Comparison of ENCODE assay signal across 27 mouse cellular contexts in genomic region chr11:57174165-57174564, GRCm38 (mm10).
A peak's percentile ranks its signal among the peaks of the same experiment; 100 is the strongest.
DNase-seq lines count a peak whose midpoint lies in the region; ATAC-seq and TF ChIP-seq lines count a peak whose summit lies in the region.
"Had no signal": no experiment of that assay in that cellular context is flagged by ENCODE, and none has a peak within 500 bp of the region (broad histone marks: within the 10 kb centered on the region; RNA-seq: fewer than 3 reads in every experiment).

No protein-coding gene starts in this region.

- 0 out of 2 replicates have a peak, but pooled peaks have one; percentile 42 for ATAC-seq in hindbrain, embryonic 16.5 days
- ATAC-seq in hindbrain, embryonic 11.5 days (ENCODE audit: low FRiP score), result no peak
- ATAC-seq in midbrain, embryonic 16.5 days, result peak; percentile 39
- no peak for ATAC-seq in midbrain, postnatal 0 days (ENCODE audit: low FRiP score)
- ATAC-seq: activated CD4-positive, CD25-positive, alpha-beta regulatory T cell, adult 4 months; forebrain, embryonic 13.5 days had no signal

- DNase-seq in adrenal gland, adult 2 months, result peak; percentile 3
- no peak for DNase-seq in adrenal gland, postnatal 25 days
- DNase-seq in hindbrain, embryonic 11.5 days (ENCODE audit: low spot score), result no peak
- DNase-seq in midbrain, postnatal 0 days (ENCODE audit: low spot score), result no peak
- peak; percentile 52 for DNase-seq in retina, postnatal 1 day
- no peak for DNase-seq in urinary bladder, postnatal 4 days (ENCODE audit: low spot score in 2 of 2)
- DNase-seq: cerebellum, adult 8-10 months; cerebellum, postnatal 36 days; gastrocnemius, postnatal 10 days; heart, postnatal 36 days; kidney, adult 18-20 months; kidney, postnatal 4 days; layer of hippocampus, adult 9-11 months; midbrain, embryonic 14.5 days; thymus, adult 2 months; thymus, postnatal 36 days had no signal

- no peak overlapping the region for H3K27ac ChIP-seq in hindbrain, embryonic 16.5 days (ENCODE audit: low read depth, low read length)
- no peak overlapping the region for H3K27ac ChIP-seq in hindbrain, embryonic 11.5 days (ENCODE audit: low read depth, low read length)
- H3K27ac ChIP-seq in midbrain, embryonic 16.5 days (ENCODE audit: low read length), result no peak overlapping the region
- no peak overlapping the region for H3K27ac ChIP-seq in midbrain, postnatal 0 days (ENCODE audit: low read depth, low read length)
- H3K27ac ChIP-seq: forebrain, embryonic 13.5 days; hindbrain, embryonic 14.5 days; limb, embryonic 12.5 days; liver, embryonic 15.5 days; lung, embryonic 15.5 days; neural tube, embryonic 12.5 days had no signal

- no peaks in the 10 kb centered on the region; the same call in 1 of the 2 replicates for H3K4me1 ChIP-seq in hindbrain, embryonic 16.5 days (ENCODE audit: control insufficient read depth, insufficient read depth, low read depth, low read length)
- no peaks in the 10 kb centered on the region for H3K4me1 ChIP-seq in hindbrain, embryonic 11.5 days (replicated peaks; ENCODE audit: control insufficient read depth, insufficient read depth, low read length)
- no peaks in the 10 kb centered on the region; the same call in 1 of the 2 replicates for H3K4me1 ChIP-seq in midbrain, embryonic 16.5 days (ENCODE audit: control insufficient read depth, insufficient read depth, low read length)
- no peaks in the 10 kb centered on the region for H3K4me1 ChIP-seq in midbrain, postnatal 0 days (ENCODE audit: insufficient read depth, low read length)
- H3K4me1 ChIP-seq: limb, embryonic 12.5 days; liver, embryonic 15.5 days; lung, embryonic 15.5 days had no signal

- no peaks in the 10 kb centered on the region for H3K9me3 ChIP-seq in hindbrain, embryonic 16.5 days (ENCODE audit: control insufficient read depth, low read length)
- H3K9me3 ChIP-seq in hindbrain, embryonic 11.5 days (ENCODE audit: control insufficient read depth, low read length), result no peaks in the 10 kb centered on the region
- no peaks in the 10 kb centered on the region for H3K9me3 ChIP-seq in midbrain, embryonic 16.5 days (replicated peaks; ENCODE audit: control insufficient read depth, low read length, poor library complexity, severe bottlenecking)
- no peaks in the 10 kb centered on the region for H3K9me3 ChIP-seq in midbrain, postnatal 0 days (ENCODE audit: low read length)
- H3K9me3 ChIP-seq: forebrain, embryonic 13.5 days; limb, embryonic 12.5 days; liver, embryonic 15.5 days; lung, embryonic 15.5 days; neural tube, embryonic 12.5 days had no signal

- TF ChIP-seq CTCF in midbrain, postnatal 0 days (IDR thresholded peaks at IDR 0.05), result no peak

- H3K27me3 ChIP-seq in hindbrain, embryonic 16.5 days (replicated peaks; ENCODE audit: control insufficient read depth, insufficient read depth, low read length), result no peaks in the 10 kb centered on the region
- no peaks in the 10 kb centered on the region for H3K27me3 ChIP-seq in hindbrain, embryonic 11.5 days (ENCODE audit: control insufficient read depth, insufficient read depth, low read length)
- no peaks in the 10 kb centered on the region for H3K27me3 ChIP-seq in midbrain, embryonic 16.5 days (ENCODE audit: control insufficient read depth, insufficient read depth, low read depth, low read length)
- no peaks in the 10 kb centered on the region for H3K27me3 ChIP-seq in midbrain, postnatal 0 days (ENCODE audit: insufficient read depth, low read length)
- H3K27me3 ChIP-seq: CH12.LX; forebrain, embryonic 13.5 days; limb, embryonic 12.5 days; liver, embryonic 15.5 days; lung, embryonic 15.5 days; neural tube, embryonic 12.5 days had no signal

- no peak overlapping the region for H3K4me3 ChIP-seq in hindbrain, embryonic 16.5 days (ENCODE audit: low read length)
- no peak overlapping the region for H3K4me3 ChIP-seq in hindbrain, embryonic 11.5 days (ENCODE audit: low read depth, low read length)
- no peak overlapping the region for H3K4me3 ChIP-seq in midbrain, embryonic 16.5 days (ENCODE audit: low read depth, low read length)
- H3K4me3 ChIP-seq in midbrain, postnatal 0 days (ENCODE audit: low read depth, low read length), result no peak overlapping the region
- H3K4me3 ChIP-seq: forebrain, embryonic 13.5 days; limb, embryonic 12.5 days; liver, embryonic 15.5 days; lung, embryonic 15.5 days; neural tube, embryonic 12.5 days had no signal

- 51% methylated on average over 5 of the region's 5 CpGs for WGBS in hindbrain, embryonic 16.5 days
- WGBS in hindbrain, embryonic 11.5 days, result 79% methylated on average over 5 of the region's 5 CpGs
- 59% methylated on average over 5 of the region's 5 CpGs for WGBS in midbrain, embryonic 16.5 days
- WGBS in midbrain, postnatal 0 days, result 66% methylated on average over 5 of the region's 5 CpGs

- H3K4me2 ChIP-seq in hindbrain, embryonic 16.5 days (ENCODE audit: low read length), result no peak overlapping the region
- H3K4me2 ChIP-seq in hindbrain, embryonic 11.5 days (replicated peaks; ENCODE audit: low read depth, low read length), result no peak overlapping the region
- no peak overlapping the region for H3K4me2 ChIP-seq in midbrain, embryonic 16.5 days (ENCODE audit: low read length)
- no peak overlapping the region for H3K4me2 ChIP-seq in midbrain, postnatal 0 days (ENCODE audit: low read depth, low read length, poor library complexity, severe bottlenecking)
- H3K4me2 ChIP-seq: forebrain, embryonic 13.5 days; heart, embryonic 11.5 days; hindbrain, embryonic 14.5 days; limb, embryonic 12.5 days; liver, embryonic 15.5 days; lung, embryonic 15.5 days; neural tube, embryonic 12.5 days had no signal

- no peaks in the 10 kb centered on the region for H3K36me3 ChIP-seq in hindbrain, embryonic 16.5 days (ENCODE audit: control insufficient read depth, insufficient read depth, low read length)
- H3K36me3 ChIP-seq in hindbrain, embryonic 11.5 days (ENCODE audit: control insufficient read depth, insufficient read depth, low read length), result no peaks in the 10 kb centered on the region
- no peaks in the 10 kb centered on the region for H3K36me3 ChIP-seq in midbrain, embryonic 16.5 days (ENCODE audit: control insufficient read depth, insufficient read depth, low read length)
- H3K36me3 ChIP-seq in midbrain, postnatal 0 days (ENCODE audit: insufficient read depth, low read length), result no peaks in the 10 kb centered on the region
- H3K36me3 ChIP-seq: limb, embryonic 12.5 days; liver, embryonic 15.5 days; lung, embryonic 15.5 days; neural tube, embryonic 12.5 days had no signal

- no peak overlapping the region for H3K9ac ChIP-seq in hindbrain, embryonic 16.5 days (ENCODE audit: low read depth, low read length)
- H3K9ac ChIP-seq in hindbrain, embryonic 11.5 days (ENCODE audit: low read depth, low read length), result no peak overlapping the region
- H3K9ac ChIP-seq in midbrain, embryonic 16.5 days (ENCODE audit: low read depth, low read length), result no peak overlapping the region
- no peak overlapping the region for H3K9ac ChIP-seq in midbrain, postnatal 0 days (replicated peaks; ENCODE audit: low read length, poor library complexity, severe bottlenecking)
- H3K9ac ChIP-seq: forebrain, embryonic 13.5 days; hindbrain, embryonic 14.5 days; limb, embryonic 12.5 days; liver, embryonic 15.5 days; lung, embryonic 15.5 days; neural tube, embryonic 12.5 days had no signal

Comparison
In these comparisons a context has a peak if more than half of its experiments do, and no peak if none do; other contexts are left out.
1. DNase-seq: peak in adrenal gland, adult 2 months (single experiment) and retina, postnatal 1 day (single experiment); none in adrenal gland, postnatal 25 days (single experiment), hindbrain, embryonic 11.5 days (single experiment), midbrain, postnatal 0 days (single experiment) and urinary bladder, postnatal 4 days (0 of 2).
2. ATAC-seq: peak in hindbrain, embryonic 16.5 days (single experiment) and midbrain, embryonic 16.5 days (single experiment); none in hindbrain, embryonic 11.5 days (single experiment) and midbrain, postnatal 0 days (single experiment).